Mouse (Mus musculus) myocyte (in vitro differentiated cells): ENCODE results near the gene Slc24a3.

Source experiments
- MAX ChIP-seq: IDR thresholded peaks from one replicate; pipeline ENCODE4 v1.6.1; 2011; ENCODE audit warnings: low read depth, mild to moderate bottlenecking, control low read depth
- POLR2A ChIP-seq: IDR thresholded peaks from one replicate; pipeline ENCODE4 v1.6.1; 2011; ENCODE audit warnings: low read depth, mild to moderate bottlenecking, control low read depth, moderate library complexity; ENCODE audit not compliant: insufficient read length
- SRF ChIP-seq: IDR thresholded peaks from one replicate; pipeline ENCODE4 v1.6.1; 2011; ENCODE audit warnings: low read depth; ENCODE audit not compliant: control insufficient read depth, insufficient read length

DNA sequence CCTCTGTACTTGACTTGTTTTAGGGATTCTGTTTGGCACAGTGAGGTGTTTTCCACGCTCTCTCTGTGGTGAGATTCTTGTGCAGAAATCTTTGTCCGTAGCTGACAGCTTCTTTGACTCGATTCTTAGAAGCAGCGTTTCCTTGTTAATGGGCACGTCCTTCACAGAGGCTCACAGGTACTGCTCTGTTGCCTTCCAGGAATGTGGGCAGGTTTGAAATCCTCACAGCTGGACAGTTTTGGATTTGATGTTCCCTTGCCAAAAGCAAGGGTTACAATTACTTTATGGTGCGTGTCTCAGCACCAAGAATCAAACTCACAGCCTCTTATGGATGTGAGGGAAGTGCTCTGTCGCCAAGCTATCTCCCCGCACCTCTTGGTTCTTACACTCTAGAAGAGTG lies 14.9 kb downstream of the Slc24a3 start:
- TF ChIP-seq MAX (no peak), POLR2A (no peak), SRF (no peak)
